Mouse (Mus musculus) kidney, postnatal 4 days (tissue): ENCODE results near the gene Wipf3.

Experiments used
- DNase-seq, 2 experiments: peaks; one replicate each; pipeline ENCODE4 v3.0.0; 2021; ENCODE audit warnings: mixed read lengths in 2 of 2

The Wipf3 gene

GRCm38 (mm10) chr6:54429447-54430194 is at the start of gene Wipf3:
Wipf3 (plus strand) TSS chr6:54429603.
- peak; percentile 79 to 87 for DNase-seq

- no peak for DNase-seq
Observed at GRCm38 (mm10) chr6:54382636-54383035, 46.8 kb upstream of the Wipf3 start.

GRCm38 (mm10) chr6:54383893-54384524 is 45.4 kb upstream of the Wipf3 start:
- DNase-seq, result peak in 1 of 2 experiments; percentile 26

- no peak for DNase-seq
Observed at GRCm38 (mm10) chr6:54384777-54385176, 44.6 kb upstream of the Wipf3 start.

GRCm38 (mm10) chr6:54386429-54386828 is 43.0 kb upstream of the Wipf3 start:
- no peak for DNase-seq

- no peak for DNase-seq
Observed at GRCm38 (mm10) chr6:54387044-54387443, 42.4 kb upstream of the Wipf3 start.

- no peak for DNase-seq
Observed at GRCm38 (mm10) chr6:54387751-54388150, 41.7 kb upstream of the Wipf3 start.

GRCm38 (mm10) chr6:54388690-54389275 is 40.6 kb upstream of the Wipf3 start:
- no peak for DNase-seq

GRCm38 (mm10) chr6:54391765-54392164 is 37.6 kb upstream of the Wipf3 start:
- DNase-seq, result peak; percentile 75 to 78

GRCm38 (mm10) chr6:54393886-54394285 is 35.5 kb upstream of the Wipf3 start:
- DNase-seq, result peak; percentile 47 to 57

GRCm38 (mm10) chr6:54399194-54399923 is 30.0 kb upstream of the Wipf3 start:
- DNase-seq, result peak in 1 of 2 experiments; percentile 12

GRCm38 (mm10) chr6:54401503-54401902 is 27.9 kb upstream of the Wipf3 start:
- no peak for DNase-seq

- no peak for DNase-seq
Observed at GRCm38 (mm10) chr6:54404916-54405315, 24.5 kb upstream of the Wipf3 start.

GRCm38 (mm10) chr6:54406116-54406515 is 23.3 kb upstream of the Wipf3 start:
- DNase-seq, result no peak

- DNase-seq, result no peak
Observed at GRCm38 (mm10) chr6:54409271-54409670, 20.1 kb upstream of the Wipf3 start.

GRCm38 (mm10) chr6:54410451-54410850 is 19.0 kb upstream of the Wipf3 start:
- no peak for DNase-seq

- DNase-seq, result no peak
Observed at GRCm38 (mm10) chr6:54411591-54411990, 17.8 kb upstream of the Wipf3 start.

GRCm38 (mm10) chr6:54412879-54413278 is 16.5 kb upstream of the Wipf3 start:
- no peak for DNase-seq

- DNase-seq, result no peak
Observed at GRCm38 (mm10) chr6:54425230-54425629, 4.2 kb upstream of the Wipf3 start.

- no peak for DNase-seq
Observed at GRCm38 (mm10) chr6:54428850-54429446, 455 bp upstream of the Wipf3 start.

- no peak for DNase-seq
Observed at GRCm38 (mm10) chr6:54430221-54430620, 818 bp downstream of the Wipf3 start.

- DNase-seq, result no peak
Observed at GRCm38 (mm10) chr6:54431761-54432160, 2.4 kb downstream of the Wipf3 start.

GRCm38 (mm10) chr6:54432191-54432590 is 2.8 kb downstream of the Wipf3 start:
- no peak for DNase-seq
